Mouse (Mus musculus) heart, embryonic 14.5 days (tissue): ENCODE data around the gene Hist1h1e. TPM values are rescaled to one million over a fixed set of nuclear protein-coding genes. Genes with fewer than 3 reads are reported as not detected.
A peak's percentile ranks its signal among the peaks of the same experiment; 100 is the strongest.
"Not testable (repeated sequence)": the region's sequence is repeated elsewhere in the genome, so short reads cannot be mapped to it uniquely, and the experiment has no call there.

Experiments
- ATAC-seq: fragments of 200-750 bp; cut with Nextera tagmentation; 2 replicates; pipeline ENCODE4 v1.8.0; 2017; ENCODE audit warnings: low read depth, moderate TSS enrichment; ENCODE audit not compliant: insufficient number of reproducible peaks, insufficient read depth, low FRiP score
- H3K27ac ChIP-seq, 2 experiments: fragments of 200-500 bp in 1 of 2; fragments of 300-500 bp in 1 of 2; sonication (generic) in 1 of 2; replicated peaks in 1 of 2; 2 replicates each; pipeline ENCODE4 v1.5.1; 2012 to 2014; ENCODE audit warnings: low read depth in 2 of 2, low read length in 2 of 2, control low read depth in 1 of 2, mild to moderate bottlenecking in 1 of 2, mixed read lengths in 1 of 2; ENCODE audit not compliant: control insufficient read depth in 1 of 2, insufficient read depth in 1 of 2
- H3K27me3 ChIP-seq: fragments of 300-500 bp; sonication (generic); 2 replicates; pipeline ENCODE4 v1.6.1; 2014; ENCODE audit warnings: mild to moderate bottlenecking, low read length, control low read depth; ENCODE audit not compliant: control insufficient read depth, insufficient read depth
- H3K36me3 ChIP-seq: fragments of 300-500 bp; sonication (generic); 2 replicates; pipeline ENCODE4 v1.6.1; 2014; ENCODE audit warnings: mild to moderate bottlenecking, control low read depth, low read length, mixed read lengths; ENCODE audit not compliant: control insufficient read depth, insufficient read depth
- H3K4me1 ChIP-seq, 2 experiments: fragments of 200-500 bp in 1 of 2; fragments of 300-500 bp in 1 of 2; sonication (generic) in 1 of 2; 2 replicates each; pipeline ENCODE4 v1.6.1; 2012 to 2014; ENCODE audit warnings: low read length in 2 of 2, control low read depth in 1 of 2, mixed read lengths in 1 of 2; ENCODE audit not compliant: control insufficient read depth in 2 of 2, insufficient read depth in 2 of 2
- H3K4me2 ChIP-seq: fragments of 300-500 bp; sonication (generic); 2 replicates; pipeline ENCODE4 v1.6.1; 2014; ENCODE audit warnings: mild to moderate bottlenecking, low read length
- H3K4me3 ChIP-seq, 2 experiments: fragments of 200-500 bp in 1 of 2; fragments of 300-500 bp in 1 of 2; sonication (generic) in 1 of 2; 2 replicates each; pipeline ENCODE4 v1.5.1; 2012 to 2014; ENCODE audit warnings: low read length in 2 of 2, mild to moderate bottlenecking in 2 of 2, control low read depth in 1 of 2, low read depth in 1 of 2, moderate library complexity in 1 of 2; ENCODE audit not compliant: control insufficient read depth in 1 of 2, insufficient read depth in 1 of 2
- H3K9ac ChIP-seq: fragments of 300-500 bp; sonication (generic); 2 replicates; pipeline ENCODE4 v1.6.1; 2014; ENCODE audit warnings: mild to moderate bottlenecking, low read length
- H3K9me3 ChIP-seq: fragments of 300-500 bp; sonication (generic); 2 replicates; pipeline ENCODE4 v1.6.1; 2016; ENCODE audit warnings: low read length, control low read depth; ENCODE audit not compliant: control insufficient read depth
- WGBS: fragments of 180-500 bp; shearing (Covaris S2); extraction: QIAGEN DNeasy Blood & Tissue Kit; methylation state at CpG from one replicate; pipeline ENCODE4 v1.1.7; 2014; 5-methylcytosine and 5-hydroxymethylcytosine counted together
- polyA plus RNA-seq: library from polyadenylated mRNA; unstranded; fragments of >200 nt; fragmentation: Nextera tagmentation; extraction: Ambion mirVana; gene quantifications from 2 replicates; pipeline ENCODE4 v1.2.1, GENCODE M21; 2014

The Hist1h1e gene
- polyA plus RNA-seq: 8.7 and 10.0 TPM in 2 replicates

DNA sequence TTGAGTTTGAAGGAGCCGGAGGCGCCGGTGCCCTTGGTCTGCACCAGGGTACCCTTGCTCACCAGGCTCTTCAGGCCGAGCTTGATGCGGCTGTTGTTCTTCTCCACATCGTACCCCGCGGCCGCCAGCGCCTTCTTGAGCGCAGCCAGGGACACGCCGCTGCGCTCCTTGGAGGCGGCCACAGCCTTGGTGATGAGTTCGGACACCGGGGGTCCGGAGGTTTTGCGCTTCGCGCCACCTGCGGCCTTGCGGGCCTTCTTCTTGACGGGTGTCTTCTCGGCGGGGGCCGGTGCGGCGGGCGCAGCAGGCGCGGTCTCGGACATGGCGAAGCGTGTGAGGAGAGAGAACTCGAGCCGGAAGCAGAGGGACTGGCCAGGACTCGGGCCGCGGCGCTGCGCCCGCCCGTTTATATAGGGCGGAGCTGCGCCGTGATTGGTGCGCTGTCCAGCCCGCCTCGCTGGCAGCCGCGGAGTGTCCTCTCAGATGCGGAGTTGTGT, at the start of gene Hist1h1e:
Hist1h1e (minus strand) TSS at position 384 of the 497 bp plus-strand sequence.
- WGBS: under 1% methylated on average over 52 of the region's 53 CpGs
- Histone ChIP-seq H3K4me1 (peaks cover 2 to 11% of the 10 kb centered on the region in 2 experiments; a peak in 3 of 4 replicates), H3K4me2 (peak within 1 kb of the TSS; percentile 89), H3K9ac (peak within 1 kb of the TSS; percentile 87), H3K27ac (peak within 1 kb of the TSS; percentile 91 to 94), H3K4me3 (peak within 1 kb of the TSS; percentile 54 to 82)
- peak; percentile 92 for ATAC-seq
- not testable (repeated sequence) for H3K27me3 ChIP-seq, H3K36me3 ChIP-seq, H3K9me3 ChIP-seq

DNA sequence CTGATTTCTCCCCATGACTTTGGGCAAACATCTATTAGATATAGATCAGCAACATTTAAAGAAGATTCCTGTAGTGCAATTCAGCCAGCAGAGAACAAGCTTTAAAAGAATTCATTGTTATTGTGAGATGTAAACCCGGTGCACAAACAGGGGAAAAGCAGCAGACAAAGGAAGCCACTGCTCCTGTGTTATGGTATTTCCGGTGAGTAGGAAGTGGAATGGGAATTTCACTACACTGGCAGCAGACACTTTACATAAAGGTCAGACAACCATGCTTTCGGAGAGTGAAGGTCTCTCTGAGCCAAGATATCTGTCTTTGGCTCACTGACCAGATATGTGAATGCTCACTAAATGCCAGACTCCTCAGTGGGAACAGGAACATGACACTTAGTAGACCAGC, 40.2 kb upstream of the Hist1h1e start:
- H3K4me3 ChIP-seq: no peak overlapping the region
- 38% methylated on average over 3 of the region's 3 CpGs for WGBS
- no peak for ATAC-seq
- H3K36me3 ChIP-seq: no peaks in the 10 kb centered on the region
- no peak overlapping the region for H3K27ac ChIP-seq
- H3K27me3 ChIP-seq: no peaks in the 10 kb centered on the region
- H3K4me1 ChIP-seq: no peaks in the 10 kb centered on the region; a peak in 1 of 4 replicates
- H3K9ac ChIP-seq: no peak overlapping the region
- no peak overlapping the region for H3K4me2 ChIP-seq
- no peaks in the 10 kb centered on the region for H3K9me3 ChIP-seq

DNA sequence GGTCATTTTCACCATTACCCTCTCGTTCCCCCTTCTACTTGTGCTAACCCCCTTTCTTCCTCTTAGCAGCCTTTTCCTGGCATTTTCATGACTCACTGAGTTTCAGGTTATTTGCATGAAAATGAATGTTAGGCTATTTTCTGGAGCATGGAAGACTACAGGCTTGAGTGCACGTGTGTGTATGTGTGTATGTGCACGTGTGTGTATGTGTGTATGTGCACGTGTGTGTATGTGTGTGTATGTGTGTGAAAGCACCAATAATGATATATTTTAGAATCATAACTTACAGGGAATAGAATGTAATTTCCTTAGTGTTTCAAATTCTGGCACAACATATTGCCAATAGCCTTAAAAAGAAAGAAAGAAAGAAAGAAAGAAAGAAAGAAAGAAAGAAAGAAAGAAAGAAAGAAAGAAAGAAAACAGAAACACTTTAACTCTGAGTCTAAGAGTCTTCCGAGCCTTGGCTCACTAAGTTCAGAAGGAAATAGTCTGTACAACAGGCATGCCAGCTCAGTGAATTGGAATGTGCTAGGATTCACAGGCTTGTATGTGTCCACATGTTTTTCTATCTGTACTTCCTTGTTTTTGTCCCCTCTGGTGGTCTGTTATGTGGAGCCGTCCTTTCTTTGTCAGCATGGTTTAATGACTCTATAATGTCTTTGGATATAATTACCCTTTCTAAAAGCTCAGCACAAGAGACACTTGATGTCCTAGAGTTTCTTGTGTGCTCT, 37.4 kb upstream of the Hist1h1e start:
- H3K9me3 ChIP-seq: no peaks in the 10 kb centered on the region
- H3K36me3 ChIP-seq: no peaks in the 10 kb centered on the region
- H3K9ac ChIP-seq: no peak overlapping the region
- H3K4me3 ChIP-seq: no peak overlapping the region
- no peaks in the 10 kb centered on the region for H3K27me3 ChIP-seq
- no peak overlapping the region for H3K4me2 ChIP-seq
- H3K27ac ChIP-seq: no peak overlapping the region
- no peak for ATAC-seq
- 54% methylated on average over 6 of the region's 6 CpGs for WGBS
- H3K4me1 ChIP-seq: no peaks in the 10 kb centered on the region; a peak in 1 of 4 replicates

DNA sequence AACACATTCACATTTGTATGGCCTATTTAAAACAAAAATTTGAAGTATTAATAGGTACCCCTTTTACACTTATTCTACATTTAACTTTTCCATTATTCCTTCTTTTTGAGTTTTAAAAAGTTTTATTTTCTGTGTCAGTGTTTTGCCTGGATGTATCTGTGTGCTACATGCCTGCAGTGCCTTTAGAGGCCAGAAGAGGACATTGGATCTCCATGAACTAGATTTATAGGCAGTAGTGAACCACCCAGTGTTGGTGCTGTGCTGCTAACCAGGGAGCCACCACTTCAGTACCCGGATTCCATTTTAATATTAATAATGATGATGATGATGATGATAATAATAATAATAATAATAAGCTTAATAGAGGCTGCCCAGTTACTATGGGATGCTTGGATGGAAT, 8.3 kb upstream of the Hist1h1e start:
- H3K36me3 ChIP-seq: no peaks in the 10 kb centered on the region
- ATAC-seq: no peak
- H3K4me2 ChIP-seq: no peak overlapping the region
- 18% methylated on average over 1 of the region's 1 CpGs for WGBS
- H3K4me3 ChIP-seq: no peak overlapping the region
- no peak overlapping the region for H3K27ac ChIP-seq
- H3K9me3 ChIP-seq: no peaks in the 10 kb centered on the region
- no peaks in the 10 kb centered on the region for H3K4me1 ChIP-seq
- no peaks in the 10 kb centered on the region for H3K27me3 ChIP-seq
- H3K9ac ChIP-seq: no peak overlapping the region

DNA sequence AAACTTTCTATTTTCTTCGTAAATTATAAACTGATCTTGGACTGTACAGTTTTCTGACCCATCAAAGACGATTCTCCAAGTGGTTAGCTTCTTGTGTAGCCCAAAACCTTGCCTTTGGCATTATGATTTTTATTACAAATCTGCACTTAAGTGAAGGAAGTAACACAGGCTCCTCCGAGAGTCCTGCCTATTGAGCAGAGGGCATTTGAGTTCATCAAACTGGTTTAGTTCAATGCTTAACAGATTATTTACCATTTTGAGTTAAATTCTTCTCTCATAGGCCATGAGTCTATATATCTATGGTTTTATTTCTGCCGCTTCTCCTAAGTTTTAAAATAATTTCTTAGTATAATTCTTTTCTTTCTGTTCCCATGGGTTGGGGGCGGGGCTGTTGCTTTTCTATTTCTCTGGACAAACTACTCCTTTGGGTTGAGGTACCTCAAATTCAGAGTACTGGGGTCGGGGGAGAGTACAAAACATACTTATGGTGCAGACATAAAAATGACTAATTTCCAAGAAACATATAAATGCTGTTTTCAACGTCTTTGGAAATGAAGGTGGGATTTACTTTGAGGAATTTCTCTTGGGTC, 598 bp upstream of the Hist1h1e start:
- Histone ChIP-seq H3K27me3 (no peaks in the 10 kb centered on the region), H3K27ac (peak overlapping the region in 1 of 2 experiments; percentile 91; a peak in 2 of 4 replicates), H3K9me3 (no peaks in the 10 kb centered on the region), H3K4me1 (peaks cover 2 to 11% of the 10 kb centered on the region in 2 experiments; a peak in 3 of 4 replicates), H3K4me2 (peak overlapping the region; percentile 89), H3K9ac (peak overlapping the region; percentile 71), H3K4me3 (peak overlapping the region in 1 of 2 experiments; percentile 54; a peak in 3 of 4 replicates), H3K36me3 (no peaks in the 10 kb centered on the region)
- 23% methylated on average over 7 of the region's 7 CpGs for WGBS
- ATAC-seq: no peak

DNA sequence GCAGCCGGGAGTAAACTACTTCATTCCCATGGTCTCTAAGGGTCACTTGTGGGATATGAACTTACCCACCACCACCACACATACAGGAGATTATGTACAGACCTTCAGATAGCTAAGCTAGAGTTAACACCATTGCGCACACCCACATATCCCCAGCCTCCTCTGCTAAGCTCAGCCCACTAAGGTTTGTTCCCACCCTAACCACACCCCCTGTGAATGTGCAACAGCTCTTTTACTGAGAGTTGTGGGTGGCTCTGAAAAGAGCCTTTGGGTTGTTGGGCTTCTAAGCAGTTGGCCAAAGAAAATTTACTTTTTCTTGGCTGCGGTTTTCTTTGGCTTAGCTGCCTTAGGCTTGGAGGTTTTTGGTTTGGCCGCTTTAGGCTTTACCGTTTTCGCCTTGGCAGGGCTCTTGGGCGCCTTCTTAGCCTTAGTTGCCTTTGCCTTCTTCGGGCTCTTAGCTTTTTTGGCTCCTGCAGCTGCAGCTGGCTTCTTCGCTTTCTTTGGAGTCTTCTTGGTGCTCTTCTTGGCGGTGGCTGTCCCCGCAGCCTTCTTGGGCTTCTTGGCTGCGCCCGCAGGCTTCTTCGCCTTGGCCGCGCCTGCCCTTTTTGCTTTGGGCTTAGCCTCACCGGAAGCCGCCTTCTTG, 705 bp downstream of the Hist1h1e start:
- WGBS: under 1% methylated on average over 18 of the region's 18 CpGs
- H3K9me3 ChIP-seq: no peaks in the 10 kb centered on the region
- peak overlapping the region; percentile 91 to 94 for H3K27ac ChIP-seq
- H3K4me2 ChIP-seq: peak overlapping the region; percentile 89
- H3K9ac ChIP-seq: peak overlapping the region; percentile 87
- H3K4me3 ChIP-seq: peak overlapping the region; percentile 54 to 82
- ATAC-seq: peak; percentile 85
- H3K27me3 ChIP-seq: no peaks in the 10 kb centered on the region
- no peaks in the 10 kb centered on the region for H3K36me3 ChIP-seq
- peaks cover 2 to 11% of the 10 kb centered on the region in 2 experiments; a peak in 3 of 4 replicates for H3K4me1 ChIP-seq

DNA sequence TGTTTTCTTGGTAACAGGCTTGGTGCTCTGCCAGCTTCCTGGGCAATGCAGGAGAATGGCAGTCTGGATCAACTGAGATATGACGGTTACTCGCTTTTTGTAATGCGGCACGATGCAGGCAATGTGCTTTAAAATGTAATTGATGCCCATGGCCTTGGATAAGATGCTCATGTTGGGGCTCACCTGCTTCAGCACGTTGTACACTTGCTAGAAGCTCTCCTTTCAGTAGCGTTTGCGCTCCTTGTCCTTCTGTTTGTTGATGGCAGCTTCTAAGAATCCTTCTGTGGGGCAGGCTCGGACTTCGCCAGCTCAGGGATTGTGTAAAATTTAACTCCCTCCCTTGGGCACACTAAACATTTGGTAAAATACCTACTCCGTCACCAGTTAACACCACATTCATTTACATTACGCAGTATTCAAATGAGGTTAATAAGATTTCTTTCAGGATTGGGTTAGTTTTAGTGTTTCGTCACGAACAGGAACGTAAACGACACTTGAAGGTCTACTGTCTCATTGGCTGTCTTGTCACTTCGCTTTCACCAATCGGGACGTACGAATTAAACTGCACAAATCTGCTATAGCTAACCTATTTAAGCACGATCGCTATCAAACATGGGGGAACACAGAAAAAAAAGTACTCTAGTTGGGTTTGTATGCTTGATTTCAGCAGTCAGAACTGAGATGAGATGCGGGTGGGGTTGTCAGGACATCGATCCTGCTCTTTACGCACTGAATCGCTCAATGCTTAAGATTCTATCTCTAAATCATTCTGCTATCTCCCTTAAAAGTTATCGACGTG, 1.4 kb downstream of the Hist1h1e start, which contains the start of gene Hist1h2be:
Hist1h2be (minus strand) TSS at position 392 of the 799 bp plus-strand sequence.
- H3K27me3 ChIP-seq: no peaks in the 10 kb centered on the region
- peak within 1 kb of the TSS; percentile 54 to 82 for H3K4me3 ChIP-seq
- peak within 1 kb of the TSS; percentile 89 for H3K4me2 ChIP-seq
- H3K36me3 ChIP-seq: no peaks in the 10 kb centered on the region
- peak within 1 kb of the TSS; percentile 87 for H3K9ac ChIP-seq
- H3K27ac ChIP-seq: peak within 1 kb of the TSS; percentile 91 to 94
- peaks cover 2 to 11% of the 10 kb centered on the region in 2 experiments; a peak in 3 of 4 replicates for H3K4me1 ChIP-seq
- under 1% methylated on average over 27 of the region's 27 CpGs for whole genome bisulfite sequencing
- peak; percentile 70 for ATAC-seq
- H3K9me3 ChIP-seq: no peaks in the 10 kb centered on the region
